Mouse (Mus musculus) erythroblast, embryonic 14.5 days (primary cell): Measurements from ENCODE around the gene Svs1.

Experiments used
- GATA1 ChIP-seq: IDR thresholded peaks from 2 replicates; pipeline ENCODE4 v1.6.1; 2012; ENCODE audit warnings: low read length, inconsistent platforms, mixed read lengths
- TAL1 ChIP-seq: IDR thresholded peaks from 3 replicates; pipeline ENCODE4 v1.6.1; 2012; ENCODE audit warnings: low read length, inconsistent platforms, mixed read lengths

DNA sequence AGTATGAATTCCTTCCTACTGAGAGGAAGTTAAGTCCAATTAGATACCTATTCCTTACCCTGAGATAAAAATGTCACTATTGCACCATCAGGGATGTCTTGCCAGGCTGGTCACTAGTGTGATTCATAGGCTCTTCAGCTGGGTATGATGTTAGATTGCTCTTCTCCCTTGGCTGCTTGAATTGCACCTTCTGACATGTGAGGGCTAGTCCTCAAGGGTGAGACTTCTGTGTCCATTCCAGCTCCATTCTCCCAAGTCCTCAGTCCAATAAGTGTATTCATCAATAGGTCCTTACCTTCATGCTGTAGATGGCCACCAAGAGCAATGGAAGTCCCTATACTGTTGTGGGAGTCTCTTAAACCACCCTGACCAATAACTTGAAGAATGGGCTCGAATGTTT is 7.0 kb upstream of the Svs1 start:
- no peak for TF ChIP-seq TAL1
- TF ChIP-seq GATA1: no peak
